Mouse (Mus musculus): ENCODE results near the gene Sox12.

GRCm38 (mm10) chr2:152399122-152399542 lies 1.3 kb upstream of the Sox12 start:
- TF ChIP-seq CTCF (IDR thresholded peaks at IDR 0.05; ENCODE audit: low read depth) (no peak), EP300 (IDR thresholded peaks at IDR 0.05; ENCODE audit: low read depth) (no peak)

Measured in liver, embryonic 14.5 days (tissue).